Mouse (Mus musculus) layer of hippocampus, postnatal 36 days (tissue): ENCODE results near the gene Tdpoz5. TPM values are rescaled to one million over a fixed set of nuclear protein-coding genes. Genes with fewer than 3 reads are reported as not detected.
"Not testable (repeated sequence)": the region's sequence is repeated elsewhere in the genome, so short reads cannot be mapped to it uniquely, and the experiment has no call there.

Source experiments
- DNase-seq, 2 experiments: peaks; one replicate each; pipeline ENCODE4 v3.0.0; 2022
- total RNA-seq, 2 experiments: library from RNA; stranded (reverse); gene quantifications; 2 replicates each; pipeline ENCODE4 v1.2.3; 2021

Tdpoz5 gene
- not detected for total RNA-seq

- DNase-seq, result not testable (repeated sequence)
Measured at GRCm38 (mm10) chr3:93961214-93961613, at the start of gene Tdpoz5. TSS of gene Tdpoz5 (minus strand) at chr3:93961314.

GRCm38 (mm10) chr3:93968938-93969337 is 7.8 kb upstream of the Tdpoz5 start:
- not testable (repeated sequence) for DNase-seq

- not testable (repeated sequence) for DNase-seq
Measured at GRCm38 (mm10) chr3:93943443-93943842, 17.7 kb downstream of the Tdpoz5 start, which contains the start of gene Gm9117. TSS of gene Gm9117 (minus strand) at chr3:93943543.

GRCm38 (mm10) chr3:93938386-93938785 is 22.7 kb downstream of the Tdpoz5 start:
- DNase-seq, result not testable (repeated sequence)

Other genes starting within 250 kb of the Tdpoz5 start
- not detected for gene Gm5773, start 188.3 kb downstream of the Tdpoz5 start, total RNA-seq
- not detected for gene Tdpoz4, start 164.9 kb downstream of the Tdpoz5 start, total RNA-seq
- not detected for gene Tdpoz3, start 135.3 kb downstream of the Tdpoz5 start, total RNA-seq
- not detected for gene Gm9117, start 17.8 kb downstream of the Tdpoz5 start, total RNA-seq
- gene Gm9125, start 93.6 kb upstream of the Tdpoz5 start, total RNA-seq, result not detected
- gene Gm10697, start 111.3 kb upstream of the Tdpoz5 start, total RNA-seq, result not detected
- not detected for gene Gm10696, start 216.9 kb upstream of the Tdpoz5 start, total RNA-seq
- gene Gm5286, start 235.4 kb upstream of the Tdpoz5 start, total RNA-seq, result not detected